ENCODE assay signal across 10 mouse cellular contexts in the genomic region with DNA sequence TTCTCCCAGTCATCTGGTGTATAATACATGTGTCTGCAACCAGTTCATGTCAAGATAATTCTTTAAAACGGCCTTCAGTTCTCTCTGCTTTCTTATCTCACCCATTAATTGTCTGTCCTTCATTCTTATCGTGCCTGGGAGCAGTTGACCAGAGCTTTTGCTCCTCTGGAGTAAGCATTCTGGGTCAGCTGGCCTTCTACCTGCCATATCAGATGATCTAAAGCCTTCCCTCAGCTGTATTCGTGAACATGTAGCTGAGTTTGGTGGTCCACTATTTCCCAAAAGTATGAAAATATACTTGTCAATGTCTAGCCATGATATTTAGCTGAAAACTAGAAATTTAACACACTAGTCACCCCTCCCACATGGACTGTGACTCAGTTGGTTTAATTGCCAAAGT.
"Had no signal": no experiment of that assay in that cellular context is flagged by ENCODE, and none has a peak within 500 bp of the region (broad histone marks: within the 10 kb centered on the region; RNA-seq: fewer than 3 reads in every experiment).

No protein-coding gene starts in this region.

- H3K4me3 ChIP-seq: limb, embryonic 13.5 days; midbrain, embryonic 13.5 days; stomach, embryonic 15.5 days had no signal

- H3K9ac ChIP-seq: limb, embryonic 13.5 days; liver, embryonic 14.5 days; midbrain, embryonic 13.5 days; stomach, embryonic 15.5 days had no signal

- H3K27me3 ChIP-seq: limb, embryonic 13.5 days; midbrain, embryonic 13.5 days; stomach, embryonic 15.5 days had no signal

- H3K27ac ChIP-seq: kidney, postnatal 0 days; limb, embryonic 13.5 days; liver, embryonic 14.5 days; midbrain, embryonic 13.5 days; stomach, embryonic 15.5 days had no signal

- H3K9me3 ChIP-seq: limb, embryonic 13.5 days; midbrain, embryonic 13.5 days; stomach, embryonic 15.5 days had no signal

- H3K36me3 ChIP-seq: limb, embryonic 13.5 days; midbrain, embryonic 13.5 days; stomach, embryonic 15.5 days had no signal

- DNase-seq: kidney, postnatal 36 days; left cerebral cortex, postnatal 4 days; lung, adult 18-20 months; lung, postnatal 36 days; thymus, postnatal 4 days had no signal

- H3K4me1 ChIP-seq: midbrain, embryonic 13.5 days had no signal
